Mouse (Mus musculus) cerebellum, adult 18-20 months (tissue): ENCODE measurements around the gene Tgfb1i1.
A peak's percentile ranks its signal among the peaks of the same experiment; 100 is the strongest.

Source experiments
- DNase-seq, 2 experiments: peaks; one replicate each; pipeline ENCODE4 v3.0.0; 2021

The Tgfb1i1 gene

DNA sequence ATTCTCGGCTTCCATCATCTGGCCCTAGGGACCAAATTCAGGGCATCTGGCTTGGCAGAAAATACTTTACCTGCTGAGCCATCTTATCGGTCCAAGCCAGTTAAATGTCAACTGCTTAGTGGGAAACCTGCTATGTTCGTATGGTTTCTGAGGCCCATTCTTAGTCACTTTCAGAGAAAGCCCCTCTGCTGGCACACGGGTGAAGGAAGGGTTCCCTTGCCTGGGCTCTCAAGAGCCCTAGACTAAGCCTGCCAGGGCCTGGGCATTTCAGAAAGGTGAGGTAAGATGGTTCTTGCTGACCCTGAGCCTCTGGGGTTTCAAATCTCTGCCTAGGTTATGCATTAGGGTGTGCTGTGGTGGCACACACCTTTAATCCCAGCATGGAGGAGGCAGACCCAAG is 1.1 kb upstream of the Tgfb1i1 start:
- peak in 1 of 2 experiments; percentile 21 for DNase-seq

DNA sequence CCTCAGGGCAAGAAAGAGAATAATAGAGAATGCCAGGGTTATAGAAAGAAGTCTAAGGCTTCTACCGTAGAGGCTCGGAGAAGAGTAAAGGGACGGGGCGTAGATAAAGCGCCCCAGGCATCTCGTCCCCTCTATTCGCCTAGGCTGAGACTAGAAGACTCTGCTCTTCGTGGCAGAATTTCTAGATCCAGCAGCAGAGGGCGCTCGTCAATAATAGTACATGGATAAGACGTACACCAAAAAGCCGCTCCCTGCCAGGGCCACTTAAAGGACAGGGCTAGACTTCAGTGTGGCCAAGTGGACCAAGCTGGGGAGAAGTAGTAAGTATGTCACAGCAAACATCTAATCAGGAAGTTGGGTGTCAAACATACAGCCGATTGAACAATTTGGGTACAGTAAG is 831 bp downstream of the Tgfb1i1 start:
- peak; percentile 87 to 91 for DNase-seq

DNA sequence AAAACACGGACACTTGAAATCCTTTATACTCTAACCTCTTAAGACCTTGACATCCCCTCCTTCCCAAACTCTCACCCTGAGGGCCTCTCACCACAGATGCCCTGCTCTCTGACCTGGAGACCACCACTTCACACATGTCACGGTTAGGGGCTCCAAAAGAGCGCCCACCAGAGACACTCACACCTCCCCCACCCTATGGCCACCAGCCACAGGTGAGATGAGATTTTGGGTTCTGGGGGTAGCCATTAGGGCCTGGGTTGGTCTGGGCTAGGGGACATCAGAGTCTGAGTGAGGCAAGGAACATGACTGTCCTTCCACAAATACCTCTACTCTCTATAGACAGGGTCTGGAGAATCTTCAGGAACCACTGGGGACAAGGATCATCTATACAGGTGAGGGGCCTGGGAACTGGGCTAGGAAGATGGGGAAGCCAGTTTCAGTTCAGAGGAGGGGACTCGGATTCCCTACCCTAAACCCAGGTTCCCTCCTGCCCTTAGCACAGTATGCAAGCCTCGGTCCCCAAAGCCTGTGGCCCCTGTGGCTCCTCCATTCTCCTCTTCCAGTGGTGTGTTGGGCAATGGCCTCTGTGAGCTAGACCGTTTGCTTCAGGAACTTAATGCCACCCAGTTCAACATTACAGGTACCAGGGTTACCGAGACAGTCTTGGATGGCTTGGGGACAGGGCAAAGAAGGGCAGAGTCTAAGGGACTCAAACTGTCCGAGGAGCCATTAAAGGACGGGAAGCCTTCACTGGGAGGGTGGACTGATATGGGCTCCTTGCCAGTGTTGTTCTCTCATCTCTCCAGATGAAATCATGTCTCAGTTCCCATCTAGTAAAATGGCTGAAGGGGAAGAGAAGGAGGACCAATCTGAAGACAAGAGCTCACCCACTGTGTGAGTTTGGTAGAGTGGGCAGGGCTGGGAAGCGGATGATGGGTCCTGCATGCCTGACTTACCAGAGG is 1.8 kb downstream of the Tgfb1i1 start:
- no peak for DNase-seq

DNA sequence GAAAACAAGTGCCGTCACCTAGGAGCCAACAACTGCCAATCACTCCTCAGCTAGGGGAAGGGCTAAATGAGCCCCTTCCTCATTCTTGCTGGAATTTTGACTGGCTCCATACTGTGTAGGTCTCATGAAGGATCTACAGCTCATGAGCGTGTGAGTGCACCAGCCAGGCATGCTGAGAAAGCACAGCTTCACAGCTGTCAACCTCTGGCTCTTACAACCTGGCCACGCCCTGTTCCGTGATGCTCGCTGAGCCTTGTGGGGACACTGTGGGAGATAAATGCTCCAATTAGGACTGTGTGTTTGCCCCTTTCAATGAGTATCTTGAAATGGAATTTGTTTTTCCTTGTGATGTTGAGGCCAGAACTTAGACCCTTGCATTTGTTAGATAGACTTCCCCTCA is 3.4 kb downstream of the Tgfb1i1 start:
- no peak for DNase-seq

DNA sequence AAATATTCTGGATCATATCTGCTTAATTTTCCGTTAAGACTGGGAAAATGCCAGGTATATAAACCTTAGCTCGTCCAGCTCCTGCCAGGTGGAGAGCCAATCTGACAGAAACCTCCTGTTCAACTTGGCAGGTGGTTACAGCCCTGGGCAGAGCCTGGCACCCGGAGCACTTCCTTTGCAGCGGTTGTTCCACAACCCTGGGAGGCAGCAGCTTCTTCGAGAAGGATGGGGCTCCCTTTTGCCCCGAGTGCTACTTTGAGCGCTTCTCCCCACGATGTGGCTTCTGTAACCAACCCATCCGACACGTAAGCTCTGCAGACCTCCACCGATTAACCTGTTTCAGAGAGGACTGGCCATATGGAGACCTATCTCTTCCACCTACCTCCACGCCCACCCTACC is 5.3 kb downstream of the Tgfb1i1 start:
- DNase-seq = peak; percentile 47 to 61

DNA sequence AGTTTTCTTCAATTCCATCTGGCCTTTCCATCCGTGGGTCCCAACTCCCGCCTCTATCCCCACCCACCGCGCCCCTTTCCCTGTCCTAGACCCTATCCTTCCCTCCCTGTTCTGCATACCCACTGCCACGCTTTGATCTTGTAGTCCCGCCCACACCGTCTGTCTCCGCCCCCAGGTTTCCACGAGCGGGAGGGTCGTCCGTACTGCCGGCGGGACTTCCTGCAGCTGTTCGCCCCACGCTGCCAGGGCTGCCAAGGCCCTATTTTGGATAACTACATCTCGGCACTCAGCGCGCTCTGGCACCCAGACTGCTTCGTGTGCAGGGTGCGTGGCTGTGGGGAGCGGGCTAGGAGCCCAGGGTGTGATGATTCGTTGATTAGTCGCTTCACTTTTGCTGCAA is 6.0 kb downstream of the Tgfb1i1 start:
- no peak for DNase-seq

DNA sequence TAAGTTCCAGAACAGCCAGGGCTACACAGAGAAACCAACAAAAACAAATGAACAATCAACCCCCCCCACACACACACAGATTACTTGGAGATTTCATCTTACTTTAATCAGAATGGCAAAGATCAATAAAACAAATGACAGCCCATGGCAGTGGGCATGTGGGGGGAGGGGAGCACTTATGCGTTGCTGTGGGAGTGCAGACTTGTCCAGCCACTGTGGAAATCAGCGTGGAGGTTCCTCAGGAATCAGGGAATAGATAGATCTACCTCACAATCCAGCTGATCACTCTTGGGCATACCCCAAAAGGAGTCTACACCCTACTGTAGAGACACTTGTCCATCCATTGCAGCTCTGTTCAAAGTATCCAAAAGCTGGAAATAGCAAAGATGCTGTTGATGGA is 8.4 kb downstream of the Tgfb1i1 start:
- no peak for DNase-seq

DNA sequence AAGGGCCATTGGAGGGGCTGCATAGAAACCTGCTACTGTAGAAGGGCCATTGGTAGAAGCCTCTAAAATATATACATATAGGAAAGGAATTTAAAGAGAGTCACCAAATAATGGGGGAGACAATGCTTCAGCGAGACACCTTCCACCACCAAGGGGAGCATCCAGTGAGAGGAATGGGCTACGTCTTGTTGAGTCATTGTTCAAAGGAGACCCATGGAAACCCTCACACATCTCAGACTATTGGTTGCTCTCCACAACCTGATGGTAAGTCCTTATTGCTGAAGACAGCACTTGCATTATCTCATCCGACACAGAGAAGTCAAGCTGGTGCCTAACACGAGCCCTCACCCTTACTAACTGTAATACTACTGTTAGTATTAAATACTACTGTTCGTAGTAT is 9.1 kb downstream of the Tgfb1i1 start:
- DNase-seq = no peak

DNA sequence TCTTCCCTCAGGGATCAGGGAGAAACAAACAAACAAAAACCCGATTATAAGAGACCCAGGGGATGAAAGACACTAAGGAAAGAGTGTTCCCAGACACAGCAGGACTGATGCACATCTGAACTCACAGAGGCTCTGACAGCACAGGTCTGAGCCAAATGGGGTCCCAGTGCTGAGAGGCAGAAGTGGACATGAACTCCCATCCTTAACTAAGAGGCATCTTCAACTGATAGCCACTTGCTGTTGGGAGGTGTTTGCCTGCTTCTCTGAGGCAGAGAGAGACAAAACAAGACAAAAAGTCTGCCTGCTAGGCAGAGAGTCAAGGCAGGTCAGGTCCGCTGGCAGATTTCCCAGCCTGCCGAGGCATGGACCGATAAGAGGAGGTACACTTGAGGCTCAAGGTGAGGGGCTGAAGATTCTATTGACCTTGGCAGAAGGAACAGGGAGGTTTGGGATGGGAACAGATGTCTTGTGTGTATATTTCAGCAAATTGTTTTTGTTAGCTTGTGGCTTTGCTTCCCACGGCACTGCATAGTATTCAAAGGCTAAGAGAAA is 10.2 kb downstream of the Tgfb1i1 start:
- DNase-seq = no peak

DNA sequence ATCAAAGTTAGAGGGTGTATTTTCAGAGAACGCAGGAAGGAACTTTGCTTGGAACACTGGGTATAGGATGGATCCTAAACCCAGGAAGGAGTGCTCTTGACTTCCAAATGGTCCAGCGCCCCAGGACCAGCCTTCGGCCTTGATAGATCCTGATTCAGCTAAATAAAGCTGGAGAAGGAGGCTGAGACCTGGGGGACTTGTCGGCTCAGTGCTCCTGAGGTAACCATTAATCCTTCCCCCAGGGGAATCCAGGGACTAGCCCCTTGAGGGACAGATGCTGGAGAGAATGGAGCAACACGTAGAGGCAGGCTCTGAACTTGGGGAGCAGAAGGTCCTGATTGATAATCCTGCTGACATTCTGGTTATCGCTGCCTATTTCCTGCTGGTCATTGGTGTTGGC is 18.8 kb downstream of the Tgfb1i1 start, which contains the start of gene Slc5a2:
Slc5a2 (plus strand) TSS at position 247 of the 400 bp plus-strand sequence.
- no peak for DNase-seq

DNA sequence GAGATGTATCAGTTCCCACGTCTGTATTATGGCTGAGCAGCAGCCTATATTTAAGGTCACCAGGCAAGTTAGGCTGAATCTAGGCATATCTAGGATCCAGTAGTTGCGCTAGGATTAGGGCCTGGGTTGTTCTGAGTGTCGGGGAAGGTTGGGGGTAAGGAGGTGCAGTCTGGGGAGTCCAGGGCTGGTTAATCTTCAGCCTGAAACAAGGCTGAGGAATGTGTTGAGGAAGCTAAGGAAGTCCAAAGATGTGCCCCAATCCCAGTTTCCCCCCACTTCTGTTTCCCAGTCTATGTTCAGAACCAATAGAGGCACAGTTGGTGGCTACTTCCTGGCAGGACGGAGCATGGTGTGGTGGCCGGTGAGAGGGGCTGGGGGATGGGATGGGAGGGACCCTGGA is 19.4 kb downstream of the Tgfb1i1 start:
- DNase-seq = no peak

DNA sequence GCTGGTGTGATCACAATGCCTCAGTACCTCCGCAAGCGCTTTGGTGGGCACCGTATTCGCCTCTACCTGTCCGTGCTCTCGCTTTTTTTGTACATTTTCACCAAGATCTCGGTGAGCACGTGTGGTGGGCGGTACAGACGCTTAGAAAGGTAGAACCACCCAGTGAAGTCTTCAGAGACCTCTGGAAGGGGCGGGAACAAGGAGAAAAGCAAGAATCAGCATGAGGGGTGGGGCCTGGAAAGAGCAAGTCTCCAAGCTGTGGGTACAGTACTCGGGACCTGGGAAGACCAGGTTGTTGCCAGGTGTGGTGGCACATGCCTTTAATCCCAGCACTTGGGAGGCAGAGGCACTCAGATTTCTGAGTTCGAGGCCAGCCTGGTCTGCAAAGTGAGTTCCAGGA is 20.8 kb downstream of the Tgfb1i1 start:
- DNase-seq = no peak

DNA sequence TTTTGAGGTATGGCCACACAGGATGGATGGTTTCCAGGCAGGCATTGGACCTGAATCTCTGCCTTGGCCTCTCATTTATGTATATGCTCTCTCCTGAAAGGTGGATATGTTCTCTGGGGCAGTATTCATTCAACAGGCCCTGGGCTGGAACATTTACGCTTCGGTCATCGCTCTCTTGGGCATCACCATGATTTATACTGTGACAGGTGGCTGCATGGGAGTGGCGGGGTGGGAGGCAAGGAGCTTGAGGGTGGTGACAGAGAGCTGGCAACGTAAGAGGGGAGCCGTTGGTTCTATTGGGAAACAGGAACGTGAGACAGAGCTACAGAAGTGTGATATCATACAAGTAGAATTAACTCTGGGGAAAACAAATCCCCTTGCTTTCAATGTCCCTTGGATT is 21.2 kb downstream of the Tgfb1i1 start:
- no peak for DNase-seq

DNA sequence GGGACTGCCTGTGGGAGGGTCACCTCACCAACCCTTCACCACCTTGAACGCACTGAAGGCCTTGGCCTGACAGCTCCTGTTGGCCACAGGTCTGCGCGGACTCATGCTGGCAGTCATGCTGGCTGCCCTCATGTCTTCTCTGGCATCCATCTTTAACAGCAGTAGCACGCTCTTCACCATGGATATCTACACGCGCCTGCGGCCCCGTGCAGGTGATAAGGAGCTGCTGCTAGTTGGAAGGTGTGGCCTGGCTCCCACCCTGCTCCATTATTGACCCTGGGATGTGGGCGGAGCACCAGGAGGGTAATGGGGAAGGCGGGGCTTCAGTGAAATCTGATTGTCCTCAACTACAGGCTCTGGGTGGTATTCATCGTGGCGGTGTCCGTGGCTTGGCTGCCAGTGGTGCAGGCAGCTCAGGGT is 23.8 kb downstream of the Tgfb1i1 start:
- DNase-seq = peak; percentile 59 to 60

DNA sequence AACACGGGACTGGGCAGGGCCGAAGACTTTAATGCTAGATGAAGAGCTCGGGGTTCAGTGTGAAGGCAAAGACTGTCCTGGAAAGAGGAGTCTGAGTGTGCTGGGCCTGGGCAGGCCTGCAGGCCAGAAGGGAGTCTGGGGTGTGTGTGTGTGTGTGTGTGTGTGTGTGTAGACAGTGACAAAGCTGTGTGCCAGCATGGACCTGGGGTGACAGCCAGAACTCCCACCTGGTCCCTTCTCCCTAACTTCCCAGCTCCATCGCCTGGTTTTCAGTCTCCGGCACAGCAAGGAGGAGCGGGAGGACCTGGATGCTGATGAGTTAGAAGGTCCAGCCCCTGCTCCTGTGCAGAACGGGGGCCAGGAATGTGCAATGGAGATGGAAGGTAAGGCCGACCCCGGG is 24.9 kb downstream of the Tgfb1i1 start:
- DNase-seq = peak; percentile 32 to 36

DNA sequence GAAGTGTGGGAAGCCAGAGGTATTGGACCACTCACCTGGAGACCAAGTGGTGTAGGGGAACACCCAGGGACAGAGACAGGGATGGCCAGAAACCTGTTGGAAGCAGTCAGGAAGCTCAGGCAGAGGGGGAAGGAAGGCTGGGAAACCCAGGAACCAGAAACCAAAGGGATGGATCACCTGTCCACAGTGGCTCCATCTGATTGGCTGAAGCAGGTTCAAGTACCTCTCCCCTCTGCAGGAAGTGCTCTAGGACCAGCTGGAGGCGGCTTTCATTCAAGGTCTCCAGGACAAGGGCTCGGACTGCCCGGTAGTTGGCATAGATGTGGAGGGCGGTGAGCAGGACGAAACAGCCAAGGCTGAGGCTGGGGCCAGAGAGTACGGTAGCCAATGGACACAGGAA is 29.4 kb downstream of the Tgfb1i1 start:
- DNase-seq = no peak

DNA sequence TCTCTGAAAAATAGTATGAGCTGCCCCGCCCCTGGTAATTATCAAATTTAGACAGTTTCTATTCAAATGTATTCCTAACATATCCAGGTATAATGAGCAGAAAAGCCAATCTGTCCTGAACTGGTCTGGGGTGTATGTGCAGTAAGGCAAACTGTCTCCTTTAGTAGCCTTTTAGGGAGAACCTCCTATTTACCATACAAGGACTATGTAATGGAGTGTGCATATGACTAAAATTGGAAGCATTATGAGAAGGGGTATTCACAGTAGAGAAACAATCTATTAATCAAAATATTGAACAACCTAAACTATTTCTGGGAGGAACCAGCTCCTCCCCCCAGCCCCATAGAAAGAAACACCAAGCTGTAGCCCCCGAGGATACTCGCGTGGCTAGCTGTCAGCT is 33.1 kb downstream of the Tgfb1i1 start:
- no peak for DNase-seq

DNA sequence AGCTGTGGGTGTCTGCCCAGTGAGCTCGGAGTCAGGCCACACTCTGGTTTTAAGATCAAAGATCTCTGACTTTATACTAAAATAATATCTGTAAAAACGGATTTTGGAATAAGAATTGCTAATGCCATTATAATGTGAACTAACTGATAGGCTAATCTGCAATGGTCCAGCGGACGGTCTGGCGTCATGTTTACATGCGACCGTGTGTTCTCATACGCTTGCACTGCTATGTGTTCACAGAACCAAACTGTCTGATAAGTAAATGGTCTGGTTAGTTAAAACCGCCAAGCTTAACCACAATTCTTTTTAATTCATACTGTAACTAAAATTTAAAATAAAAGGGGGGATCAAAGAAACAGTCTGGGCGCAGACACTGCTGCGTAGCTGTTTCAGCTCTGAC is 35.2 kb downstream of the Tgfb1i1 start:
- DNase-seq = no peak

DNA sequence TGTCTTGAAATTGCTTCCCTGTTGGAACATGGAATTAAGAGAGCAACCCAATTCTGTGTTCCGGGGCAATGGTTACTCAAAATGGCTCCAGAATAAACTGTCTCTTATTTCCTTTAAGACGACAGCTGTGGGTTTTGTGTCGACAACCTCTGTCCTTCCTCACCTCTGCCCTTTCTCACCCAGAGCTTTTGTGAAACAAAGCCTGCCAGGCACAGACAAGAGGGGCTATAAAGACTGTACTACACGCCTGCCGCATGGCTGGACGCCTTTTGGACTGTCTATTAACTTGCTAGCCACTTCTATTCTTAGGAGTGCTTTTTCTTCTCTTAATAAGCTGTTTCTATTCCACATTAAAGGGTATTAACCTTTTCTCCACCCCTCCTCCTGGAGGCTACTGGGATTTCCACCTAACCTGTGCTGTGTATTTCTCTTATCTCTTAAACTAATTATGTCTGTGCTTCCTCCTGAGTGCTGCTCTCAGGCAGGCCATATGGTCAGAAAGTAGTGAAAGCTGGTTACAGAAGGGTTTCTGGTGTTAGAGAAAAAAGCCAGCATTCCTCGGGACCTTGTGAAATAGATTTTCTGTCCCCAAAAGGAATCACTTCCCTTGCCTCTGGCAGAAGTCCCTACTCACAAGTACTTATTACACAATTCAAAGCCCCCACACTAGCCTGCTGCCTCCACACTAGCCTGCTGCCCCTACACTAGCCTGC is 36.1 kb downstream of the Tgfb1i1 start:
- no peak for DNase-seq

DNA sequence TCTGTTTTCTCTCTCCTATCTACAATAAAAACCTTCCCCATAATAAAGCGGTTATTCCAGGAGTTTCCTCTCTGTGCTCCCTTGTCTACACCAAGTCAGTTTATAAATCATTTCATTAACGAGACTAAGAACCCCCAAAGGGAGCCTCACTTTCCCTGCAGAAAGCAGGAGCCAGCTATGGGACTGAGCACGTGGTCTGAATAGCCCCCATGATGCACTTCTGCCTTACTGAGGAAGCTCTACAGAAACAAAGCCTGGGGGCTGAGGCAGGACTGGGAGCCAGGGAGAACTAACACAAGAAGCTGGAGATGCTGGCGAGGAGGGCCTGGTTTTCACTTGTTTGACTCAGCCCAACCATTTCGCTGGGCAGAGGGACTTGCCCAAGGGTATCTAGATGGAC is 37.4 kb downstream of the Tgfb1i1 start:
- no peak for DNase-seq

DNA sequence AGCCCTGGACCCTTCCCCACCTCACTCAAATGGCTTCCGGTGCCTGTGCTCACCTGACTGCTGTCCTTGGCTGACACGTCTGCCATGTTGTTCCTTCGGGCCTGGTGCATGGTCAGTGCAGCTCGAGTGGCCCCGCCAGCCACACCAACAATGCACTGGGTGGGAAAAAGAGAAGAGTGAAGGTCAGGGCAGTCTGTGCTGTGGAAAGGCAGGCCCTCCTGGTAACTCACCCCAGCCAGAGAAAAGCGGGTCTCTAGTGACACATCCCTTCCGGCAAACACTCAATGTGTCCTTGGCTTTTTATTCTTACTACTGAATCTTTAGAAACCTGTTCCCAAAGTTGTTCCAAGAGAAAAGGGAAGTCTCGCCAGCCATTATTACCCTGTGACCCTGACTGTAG is 38.4 kb downstream of the Tgfb1i1 start:
- DNase-seq = no peak

DNA sequence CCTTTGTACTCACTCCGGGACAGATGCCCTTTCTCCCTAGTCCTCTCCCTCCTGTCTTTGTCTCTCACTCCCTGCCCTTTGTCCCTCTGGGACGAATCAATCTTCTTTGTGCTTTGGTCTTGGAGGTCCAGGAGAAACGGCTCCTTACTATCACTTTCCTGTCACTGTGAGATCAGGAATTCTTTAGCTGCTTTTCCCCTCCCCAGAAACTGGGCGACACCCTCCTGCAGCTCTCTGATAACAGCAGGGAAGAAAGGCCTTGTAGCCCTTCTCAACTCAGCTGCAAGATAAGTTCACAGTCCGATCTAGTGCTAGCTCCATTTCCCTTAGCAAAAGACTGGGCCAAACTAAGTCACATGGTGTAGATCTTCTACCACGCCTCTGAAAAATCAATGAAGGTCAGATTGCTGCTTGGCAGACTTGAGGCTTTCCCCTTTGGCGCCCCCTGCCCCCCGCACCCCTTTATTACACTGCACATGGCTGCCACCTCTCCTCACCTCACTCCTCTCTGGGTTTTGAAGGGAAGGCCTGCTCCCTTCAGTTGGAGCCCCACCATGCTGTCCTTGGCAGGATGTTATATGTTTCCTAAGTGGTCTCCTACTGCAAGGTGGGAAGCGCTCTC is 42.4 kb downstream of the Tgfb1i1 start:
- DNase-seq = no peak

DNA sequence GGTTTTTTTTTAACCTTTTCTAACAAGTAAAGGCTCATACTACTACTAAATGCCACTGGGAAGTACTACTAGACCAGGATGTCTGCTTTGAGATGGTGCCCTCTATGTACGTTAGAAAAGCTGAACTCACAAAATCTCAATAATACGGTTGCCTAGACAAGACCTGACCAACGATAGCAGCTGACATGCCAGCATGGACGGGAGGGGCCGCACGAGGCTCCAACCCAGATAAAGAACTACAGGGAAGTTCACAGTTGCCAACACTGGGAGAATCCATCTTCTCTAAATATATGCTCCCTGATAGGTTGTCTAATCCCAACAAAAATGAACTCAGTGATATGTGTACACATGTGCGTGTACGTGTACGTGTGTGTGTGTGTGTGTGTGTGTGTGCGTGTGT is 48.2 kb downstream of the Tgfb1i1 start:
- no peak for DNase-seq
